Mouse (Mus musculus): ENCODE data around the gene Gm20388.

Gm20388 gene

DNA sequence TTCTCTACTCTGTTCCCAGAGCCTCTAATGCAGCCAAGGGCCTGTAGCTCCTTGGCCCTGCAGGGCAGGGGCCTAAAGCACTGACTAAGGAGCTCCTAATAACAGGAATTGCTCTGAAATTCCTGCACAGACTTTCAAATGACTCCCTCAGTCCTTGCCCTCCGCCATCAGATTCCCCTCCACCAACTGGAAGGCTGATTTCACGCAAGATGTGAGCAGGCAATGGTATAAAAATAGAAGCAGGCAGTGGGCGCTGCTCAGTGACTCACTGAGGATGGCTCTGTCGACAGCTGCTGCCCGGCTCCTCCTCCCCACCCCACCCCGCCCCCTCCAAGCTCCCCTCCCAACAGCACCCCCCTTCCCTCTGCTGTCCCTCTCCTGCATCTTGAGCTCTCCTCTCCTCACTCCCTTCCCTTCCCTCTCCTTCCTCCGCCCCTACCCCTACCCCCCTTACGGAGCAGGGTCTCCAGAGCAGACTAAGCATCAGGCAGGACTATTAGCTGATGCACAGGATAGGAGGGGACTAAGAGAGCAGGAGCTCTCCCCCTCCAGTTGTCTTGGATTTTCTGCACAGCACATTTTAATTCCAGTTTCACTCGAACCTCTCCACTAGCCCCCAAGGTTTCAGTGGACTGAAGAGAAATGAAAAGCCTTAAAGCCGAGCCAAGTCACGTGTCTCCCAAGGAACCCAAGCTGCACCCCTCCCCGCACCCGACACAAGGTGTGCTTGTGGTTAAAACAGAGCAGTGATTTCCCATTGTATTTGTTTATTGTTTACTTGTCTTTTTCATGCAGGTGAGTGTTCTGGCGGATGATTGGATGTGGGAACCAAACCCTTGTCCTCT lies 3974.3 kb downstream of the Gm20388 start:
- DNase-seq (ENCODE audit: low spot score in 2 of 2): peak; percentile 43 to 59

DNA sequence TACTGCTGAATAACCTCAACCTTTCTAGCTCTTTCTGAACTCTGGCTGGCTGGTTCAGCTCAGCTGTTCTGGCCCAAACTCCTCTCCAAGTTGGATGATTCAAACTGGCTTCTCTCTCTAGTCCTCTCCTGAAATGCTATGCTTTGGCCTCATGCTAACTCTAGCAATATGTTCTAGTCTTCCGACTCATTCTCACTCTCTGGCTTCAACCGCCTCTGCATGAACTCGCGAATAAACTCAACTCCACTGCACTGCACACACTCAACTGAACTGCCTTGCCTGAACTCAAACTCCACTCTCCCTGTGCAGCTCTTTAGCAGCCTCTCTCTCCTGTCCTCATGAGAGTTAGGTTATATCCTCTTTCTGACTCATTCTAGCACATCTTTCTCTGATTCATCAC lies 3976.5 kb downstream of the Gm20388 start:
- no peak for DNase-seq (ENCODE audit: low spot score in 2 of 2)

DNA sequence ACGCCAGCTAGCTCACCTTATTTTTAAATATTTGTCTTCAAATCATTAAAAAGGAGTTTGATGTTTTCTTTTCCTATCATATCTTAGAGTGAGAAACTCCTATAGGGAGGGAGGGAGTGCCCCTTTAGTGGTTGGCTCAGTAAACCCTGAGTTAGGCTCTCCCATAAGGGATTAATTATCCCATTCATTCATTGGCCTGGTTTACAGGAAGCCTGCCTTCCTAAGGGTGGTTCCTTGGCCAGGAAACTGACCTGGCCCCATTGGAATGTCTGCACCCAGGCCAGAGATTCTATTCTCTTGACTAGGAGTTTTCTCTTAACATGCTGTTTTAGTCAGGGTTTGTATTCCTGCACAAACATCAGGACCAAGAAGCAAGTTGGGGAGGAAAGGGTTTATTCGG lies 3977.3 kb downstream of the Gm20388 start:
- DNase-seq (ENCODE audit: low spot score in 2 of 2): no peak

DNA sequence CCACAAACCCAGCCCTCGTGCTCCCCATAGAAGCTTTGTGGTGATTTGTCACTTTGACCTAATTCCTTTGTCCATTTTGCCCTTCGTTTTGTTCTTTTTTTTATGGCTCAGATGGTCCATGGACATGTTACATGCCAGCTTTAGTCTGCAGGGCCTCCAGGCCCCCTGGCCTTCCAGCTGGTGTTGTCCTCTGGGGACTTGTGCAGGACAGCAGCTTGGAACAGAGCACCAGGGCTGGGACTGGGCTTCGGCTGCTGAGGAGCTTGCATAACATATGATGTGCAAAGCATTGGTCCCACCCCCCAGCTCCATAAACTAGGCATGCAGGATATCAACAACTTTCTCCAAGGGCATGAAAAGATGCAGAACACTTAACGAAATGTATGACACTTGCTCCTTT lies 3979.2 kb downstream of the Gm20388 start:
- no peak for DNase-seq (ENCODE audit: low spot score in 2 of 2)

DNA sequence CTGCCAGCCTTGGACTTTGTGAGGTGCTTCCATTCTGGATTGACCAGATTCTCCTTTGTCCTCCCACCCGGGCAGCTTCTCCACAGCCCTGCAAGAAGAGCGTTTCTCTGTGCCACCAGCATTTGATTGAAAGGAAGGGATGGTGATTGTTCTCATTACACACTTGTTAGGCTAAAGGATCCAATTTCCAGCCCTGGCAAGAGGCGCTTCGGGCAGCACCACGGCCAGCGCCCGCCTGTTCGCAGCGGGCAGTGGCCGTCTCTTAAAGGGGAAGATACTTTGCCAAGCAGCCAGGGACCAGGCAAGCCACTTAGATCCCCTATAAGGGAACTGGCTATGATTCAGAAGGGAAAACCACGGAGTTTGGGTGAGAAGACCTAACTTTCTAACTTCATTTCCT lies 3980.6 kb downstream of the Gm20388 start:
- DNase-seq (ENCODE audit: low spot score in 2 of 2): no peak

DNA sequence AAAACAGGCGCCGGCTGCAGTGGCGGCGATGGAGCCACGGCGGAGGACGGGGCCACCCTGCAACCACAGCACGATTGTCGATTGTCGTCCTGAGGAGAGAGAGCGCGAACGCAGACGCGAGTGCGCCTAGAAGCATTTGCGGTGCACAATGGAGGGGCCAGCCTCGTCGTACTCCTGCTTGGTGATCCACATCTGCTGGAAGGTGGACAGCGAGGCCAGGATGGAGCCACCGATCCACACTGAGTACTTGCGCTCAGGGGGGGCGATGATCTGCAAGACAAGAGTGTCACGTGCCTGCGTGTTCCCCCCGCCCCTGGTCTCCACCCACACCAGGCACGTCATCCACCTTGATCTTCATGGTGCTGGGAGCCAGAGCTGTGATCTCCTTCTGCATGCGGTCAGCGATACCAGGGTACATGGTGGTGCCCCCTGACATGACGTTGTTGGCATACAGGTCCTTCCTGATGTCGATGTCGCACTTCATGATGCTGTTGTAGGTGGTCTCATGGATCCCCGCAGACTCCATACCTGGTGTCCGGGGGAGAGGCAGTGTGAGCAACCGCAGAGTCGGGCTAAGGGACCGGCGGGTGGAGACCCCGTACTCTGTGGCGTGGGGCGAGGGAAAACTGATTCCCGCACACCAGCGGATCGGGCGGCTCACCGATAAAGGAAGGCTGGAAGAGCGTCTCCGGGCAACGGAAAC lies 3981.4 kb downstream of the Gm20388 start:
- DNase-seq (ENCODE audit: low spot score in 2 of 2): peak; percentile 64 to 77

DNA sequence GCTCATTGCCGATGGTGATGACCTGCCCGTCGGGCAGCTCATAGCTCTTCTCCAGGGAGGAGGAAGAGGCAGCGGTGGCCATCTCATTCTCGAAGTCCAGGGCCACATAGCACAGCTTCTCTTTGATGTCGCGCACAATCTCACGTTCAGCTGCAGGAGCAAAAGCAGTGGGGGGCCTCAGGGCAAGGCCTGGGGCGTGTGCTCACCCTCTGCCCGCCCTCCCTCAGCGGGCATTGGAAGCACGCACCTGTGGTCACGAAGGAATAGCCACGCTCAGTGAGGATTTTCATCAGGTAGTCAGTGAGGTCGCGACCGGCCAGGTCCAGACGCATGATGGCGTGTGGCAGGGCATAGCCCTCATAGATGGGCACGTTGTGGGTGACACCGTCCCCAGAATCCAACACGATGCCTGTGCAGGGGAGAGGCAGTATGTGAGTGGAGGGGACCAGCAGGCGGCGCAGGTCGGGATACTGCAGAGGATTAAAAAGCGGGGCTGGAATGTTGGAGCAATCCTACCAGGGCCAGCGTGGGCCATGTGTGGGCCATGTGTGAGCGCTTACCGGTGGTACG lies 3982.0 kb downstream of the Gm20388 start:
- no peak for DNase-seq (ENCODE audit: low spot score in 2 of 2)

DNA sequence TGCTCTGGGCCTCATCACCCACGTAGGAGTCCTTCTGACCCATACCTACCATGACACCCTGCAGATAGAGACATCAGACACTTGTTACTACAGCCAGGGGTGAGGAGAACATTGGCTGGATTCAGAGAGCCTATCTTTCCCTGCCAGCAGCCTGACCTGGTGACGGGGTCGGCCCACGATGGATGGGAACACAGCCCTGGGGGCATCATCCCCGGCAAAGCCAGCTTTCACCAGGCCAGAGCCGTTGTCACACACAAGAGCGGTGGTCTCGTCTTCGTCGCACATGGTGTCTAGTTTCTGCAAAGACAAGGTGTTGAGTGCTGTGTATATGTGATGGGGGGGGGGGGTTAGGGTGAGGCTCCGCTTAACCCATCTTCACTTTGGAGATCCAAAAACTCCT lies 3982.8 kb downstream of the Gm20388 start:
- DNase-seq (ENCODE audit: low spot score in 2 of 2): no peak

DNA sequence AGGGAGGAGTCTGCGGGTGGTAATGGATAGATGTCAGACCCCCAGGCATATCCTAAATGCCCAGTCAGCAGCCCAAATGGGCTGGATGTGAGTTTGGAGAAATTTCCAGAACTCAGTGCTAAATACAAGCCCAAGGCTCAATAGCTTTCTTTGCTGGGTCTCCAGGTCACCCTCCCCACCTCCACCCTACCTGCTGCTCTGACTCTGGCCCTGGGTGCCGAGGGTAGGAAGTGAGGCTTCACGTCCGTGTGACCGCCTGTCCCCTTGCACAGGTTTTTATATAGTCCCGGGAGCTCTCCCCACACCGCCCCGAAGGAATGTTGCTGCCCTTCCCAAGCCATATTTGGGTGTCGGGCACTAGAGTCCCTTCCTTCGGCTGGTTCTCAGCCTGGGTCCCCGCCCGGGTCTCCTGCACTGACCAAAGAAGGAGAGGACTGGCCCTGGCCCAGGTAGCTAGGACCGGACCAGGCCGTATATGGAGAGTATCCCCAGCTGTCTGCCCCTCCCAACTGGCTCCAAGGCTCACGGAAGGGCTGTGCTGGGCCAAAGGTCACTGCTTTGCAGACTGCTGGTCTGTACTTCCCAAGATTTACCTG lies 3984.0 kb downstream of the Gm20388 start, which contains the start of gene Acta1:
Gene Acta1, minus strand, starts transcription at position 250 of the 596 bp plus-strand sequence.
- DNase-seq (ENCODE audit: low spot score in 2 of 2): no peak

DNA sequence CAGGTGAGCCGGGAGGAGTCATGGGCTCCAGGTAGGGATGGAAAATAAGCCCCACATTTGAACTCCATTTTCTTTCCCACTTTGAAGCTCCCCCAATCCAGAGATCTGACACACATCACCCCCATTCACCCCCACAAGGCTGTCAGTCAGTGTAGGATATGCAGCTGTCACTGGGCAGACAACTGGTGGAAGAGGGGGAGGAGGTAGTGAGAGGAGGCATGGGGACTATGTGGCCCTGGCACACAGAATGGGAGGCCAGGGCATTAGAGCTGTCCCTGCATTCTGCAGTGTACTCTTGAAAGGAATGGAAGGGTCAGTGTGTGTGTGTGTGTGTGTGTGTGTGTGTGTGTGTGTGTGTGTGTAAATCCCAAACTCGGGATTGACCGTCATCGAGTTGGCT lies 3984.6 kb downstream of the Gm20388 start:
- DNase-seq (ENCODE audit: low spot score in 2 of 2): no peak

DNA sequence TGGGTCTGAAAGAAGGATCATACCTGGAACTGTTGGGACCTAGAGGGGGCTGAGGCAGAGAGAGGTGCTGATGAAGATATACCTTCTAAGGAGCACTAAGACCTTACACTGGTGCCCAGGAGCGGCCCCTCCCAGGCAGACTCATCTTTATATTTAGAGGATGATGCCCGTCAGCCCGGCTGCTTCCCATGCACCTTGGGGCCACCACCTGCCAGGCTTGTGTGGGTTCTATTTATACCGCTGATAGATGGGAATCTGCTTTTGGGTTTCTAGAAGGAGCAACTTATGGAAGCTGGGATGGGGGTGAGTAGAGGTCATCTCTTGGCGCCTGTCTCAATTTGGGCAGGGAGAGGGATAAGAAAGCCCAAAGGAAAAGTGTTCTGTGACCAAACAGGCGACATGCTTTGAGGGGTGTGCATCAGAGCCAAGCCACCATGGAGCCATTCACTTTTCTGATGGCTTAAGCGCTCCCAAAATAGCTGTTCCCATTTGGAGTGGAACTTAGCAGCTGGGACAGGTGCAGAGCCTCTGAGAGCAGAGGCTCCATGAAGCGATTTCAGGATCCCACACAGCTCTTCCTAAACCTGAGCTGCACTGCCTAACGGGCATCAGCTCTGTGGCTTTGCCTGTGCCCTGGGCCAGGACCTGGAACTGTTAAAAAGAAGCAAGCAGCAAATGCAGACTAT lies 3985.2 kb downstream of the Gm20388 start:
- DNase-seq (ENCODE audit: low spot score in 2 of 2): no peak

DNA sequence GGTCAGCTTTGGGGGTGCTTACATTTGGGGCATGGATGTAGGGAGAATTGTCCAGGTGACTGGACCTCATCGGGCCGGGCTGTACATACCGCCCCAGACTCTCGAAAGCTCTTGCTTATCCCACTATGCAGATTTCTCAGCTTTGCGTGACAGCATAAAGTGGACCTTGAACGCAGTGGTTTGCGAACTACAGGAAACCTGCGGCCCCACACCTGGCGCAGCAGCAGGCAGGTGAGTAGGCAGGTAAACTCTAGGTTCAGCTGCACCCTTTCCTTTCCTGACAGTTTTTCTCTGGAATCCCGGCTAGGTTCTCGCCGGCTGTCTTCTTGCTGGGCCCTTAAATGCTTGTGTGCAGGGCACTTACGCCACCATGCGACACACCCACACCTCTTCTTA lies 3985.7 kb downstream of the Gm20388 start:
- DNase-seq (ENCODE audit: low spot score in 2 of 2): no peak

DNA sequence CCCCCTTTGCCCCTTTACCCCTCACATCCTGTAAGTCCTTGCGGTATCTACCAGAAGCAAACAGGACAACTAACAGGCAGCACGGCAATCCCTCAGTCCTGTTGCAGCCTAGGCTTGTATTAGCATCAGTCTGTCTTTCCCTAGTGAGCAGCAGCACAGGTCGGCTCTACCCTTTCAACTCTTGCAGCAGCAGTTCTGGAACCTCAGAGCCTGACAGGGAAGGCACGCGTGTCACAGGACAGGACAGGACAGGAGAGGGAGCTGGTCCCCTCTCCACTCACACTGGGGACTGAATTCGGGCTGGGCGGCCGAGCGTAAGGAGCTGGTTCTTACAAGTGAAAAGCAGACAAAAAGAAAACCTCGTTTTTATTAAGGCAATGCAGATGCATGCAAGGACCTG lies 3986.1 kb downstream of the Gm20388 start:
- DNase-seq (ENCODE audit: low spot score in 2 of 2): no peak

DNA sequence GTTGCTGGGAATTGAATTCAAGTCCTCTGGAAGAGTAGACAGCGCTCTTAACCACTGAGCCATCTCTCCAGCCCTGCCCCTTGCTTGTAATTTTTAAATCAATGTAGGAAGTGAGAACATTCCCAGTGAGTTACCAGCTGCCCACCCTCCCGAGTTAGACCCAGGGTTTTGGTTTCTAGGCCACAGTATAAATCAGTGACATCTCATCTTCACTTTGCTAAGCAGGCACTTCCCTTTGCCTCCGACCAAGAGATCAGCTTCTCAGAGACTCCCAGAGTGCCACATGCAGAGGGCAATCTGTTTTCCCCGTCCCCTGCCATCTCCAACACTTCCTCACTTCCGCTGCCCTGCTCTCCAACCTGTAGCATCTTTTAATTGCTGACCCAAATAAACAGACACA lies 3987.9 kb downstream of the Gm20388 start:
- no peak for DNase-seq (ENCODE audit: low spot score in 2 of 2)

DNA sequence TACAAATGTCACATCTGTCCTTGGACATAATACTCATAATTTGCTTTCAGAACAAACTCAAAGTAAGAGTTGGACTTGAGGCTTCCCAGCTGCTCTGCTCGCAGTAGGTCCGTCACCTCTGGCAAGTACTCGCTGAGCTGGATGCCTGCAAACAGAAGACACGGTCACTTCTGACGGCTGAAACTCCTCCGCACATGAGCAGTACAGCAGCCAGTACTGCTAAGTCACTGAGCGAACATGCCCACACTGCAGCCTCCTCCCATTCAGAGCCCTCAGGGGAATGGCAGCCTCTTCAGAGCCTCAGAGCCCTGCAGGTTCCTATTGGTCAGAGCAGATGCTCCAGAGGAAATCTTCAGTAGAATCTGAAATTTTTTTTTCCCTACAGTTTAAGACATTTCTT lies 3988.7 kb downstream of the Gm20388 start:
- DNase-seq (ENCODE audit: low spot score in 2 of 2): no peak

DNA sequence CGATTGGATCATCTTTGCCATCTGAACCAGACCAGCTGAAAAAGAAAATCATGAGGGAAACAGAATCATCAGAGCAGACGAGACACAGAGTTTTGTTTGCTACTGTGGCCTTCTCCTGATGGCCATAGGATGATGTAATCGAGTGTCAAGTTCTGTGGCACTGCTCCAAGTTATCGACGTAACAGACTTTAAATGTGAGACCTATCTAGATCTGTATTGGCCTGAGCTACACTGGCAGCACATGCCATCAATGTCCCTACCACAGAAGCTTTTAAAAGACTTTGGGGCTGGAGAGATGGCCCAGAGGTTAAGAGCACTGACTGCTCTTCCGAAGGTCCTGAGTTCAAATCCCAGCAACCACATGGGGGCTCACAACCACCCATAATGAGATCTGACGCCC lies 3992.0 kb downstream of the Gm20388 start:
- no peak for DNase-seq (ENCODE audit: low spot score in 2 of 2)

DNA sequence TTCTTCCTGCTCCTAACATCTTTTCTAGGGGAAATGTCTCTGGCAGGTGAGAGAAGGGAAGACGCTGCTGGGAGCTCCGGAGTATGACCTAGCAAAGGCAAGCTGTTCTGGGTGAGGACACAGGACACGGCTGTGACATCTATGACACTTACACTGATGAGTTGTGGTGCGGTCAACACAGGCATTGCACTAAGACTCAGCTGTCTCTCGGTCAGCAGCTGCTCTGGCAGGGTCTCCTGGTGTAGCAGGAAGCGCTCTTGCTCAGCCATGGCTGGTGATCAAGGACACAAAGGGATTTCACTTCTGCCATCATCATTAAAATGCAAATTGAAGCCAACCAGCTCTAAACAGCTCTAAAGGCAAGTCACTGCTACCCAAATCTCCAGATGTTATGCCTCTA lies 3997.0 kb downstream of the Gm20388 start:
- no peak for DNase-seq (ENCODE audit: low spot score in 2 of 2)

DNA sequence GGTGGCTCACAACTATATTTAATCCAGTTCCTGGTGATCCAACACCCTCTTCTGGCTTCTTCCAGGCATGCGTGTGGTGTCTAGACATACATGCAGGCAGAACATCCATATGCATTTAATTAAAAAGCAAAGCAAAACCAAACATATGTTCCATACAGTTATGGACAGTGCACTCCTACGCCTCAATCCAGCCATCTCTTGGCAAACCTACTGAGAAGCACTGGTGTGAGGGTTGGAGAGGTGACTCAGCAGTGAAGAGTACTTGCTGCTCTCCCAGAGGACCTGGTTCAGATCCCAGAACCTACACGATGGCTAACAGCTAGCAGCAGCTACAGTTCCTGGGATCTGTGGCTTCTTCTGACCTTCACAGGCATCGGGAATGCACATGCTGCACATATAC lies 4001.6 kb downstream of the Gm20388 start:
- DNase-seq (ENCODE audit: low spot score in 2 of 2): no peak

DNA sequence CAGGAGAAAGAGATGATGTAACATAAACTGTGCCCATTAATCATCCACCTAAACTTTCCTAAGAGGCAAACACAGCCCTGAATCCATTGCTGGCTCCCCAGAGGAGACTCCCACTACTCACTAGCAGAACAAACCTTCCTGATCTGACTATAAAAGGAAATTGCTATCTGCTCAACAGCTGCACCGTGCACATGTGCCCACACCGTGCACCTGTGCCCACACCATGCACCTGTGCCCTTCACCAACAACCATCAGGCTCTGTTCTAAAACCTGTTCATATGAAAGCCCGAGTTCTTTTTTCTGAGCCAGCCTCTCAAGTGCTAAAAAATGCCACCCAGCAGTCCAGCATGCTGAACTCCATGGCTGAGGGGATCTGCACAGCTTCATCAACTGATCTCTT lies 4004.0 kb downstream of the Gm20388 start:
- no peak for DNase-seq (ENCODE audit: low spot score in 2 of 2)

DNA sequence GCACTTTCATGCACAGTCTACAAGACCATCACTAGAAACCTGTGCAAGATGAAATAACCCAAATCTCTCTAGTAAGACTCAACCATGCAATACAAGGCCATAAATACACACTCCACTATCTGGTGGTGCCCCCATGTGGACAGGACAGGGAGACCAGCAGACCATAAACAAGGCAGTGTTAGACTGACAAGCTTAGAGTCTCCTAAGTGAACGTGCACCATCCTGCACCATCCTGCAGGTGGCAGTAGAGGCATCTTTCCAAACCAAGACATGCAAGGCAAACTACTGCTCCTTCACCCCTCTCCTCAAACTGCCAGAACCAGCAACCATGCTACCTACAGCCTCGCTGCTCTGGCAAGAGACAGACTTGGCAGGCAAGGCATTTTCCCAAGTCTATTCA lies 4014.1 kb downstream of the Gm20388 start:
- peak; percentile 71 to 77 for DNase-seq (ENCODE audit: low spot score in 2 of 2)

DNA sequence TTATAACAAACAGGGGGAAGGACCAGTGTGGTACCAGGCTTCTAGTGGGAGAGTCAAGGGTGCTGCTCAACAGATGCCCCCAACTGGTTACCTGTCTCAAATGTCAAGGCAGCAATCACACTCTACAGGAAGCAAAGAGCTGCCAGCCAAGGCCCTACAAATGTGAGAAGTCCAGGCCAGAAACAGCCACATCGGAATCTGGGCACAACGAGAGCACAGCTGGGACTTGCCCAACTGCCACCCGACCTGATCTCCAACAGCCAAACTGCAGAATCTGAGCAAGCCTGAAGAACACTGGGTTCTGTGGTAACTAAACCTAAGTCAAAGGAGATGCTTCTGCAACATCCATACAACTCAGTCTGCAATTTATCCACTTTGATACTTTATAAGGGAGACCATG lies 4015.0 kb downstream of the Gm20388 start:
- no peak for DNase-seq (ENCODE audit: low spot score in 2 of 2)

DNA sequence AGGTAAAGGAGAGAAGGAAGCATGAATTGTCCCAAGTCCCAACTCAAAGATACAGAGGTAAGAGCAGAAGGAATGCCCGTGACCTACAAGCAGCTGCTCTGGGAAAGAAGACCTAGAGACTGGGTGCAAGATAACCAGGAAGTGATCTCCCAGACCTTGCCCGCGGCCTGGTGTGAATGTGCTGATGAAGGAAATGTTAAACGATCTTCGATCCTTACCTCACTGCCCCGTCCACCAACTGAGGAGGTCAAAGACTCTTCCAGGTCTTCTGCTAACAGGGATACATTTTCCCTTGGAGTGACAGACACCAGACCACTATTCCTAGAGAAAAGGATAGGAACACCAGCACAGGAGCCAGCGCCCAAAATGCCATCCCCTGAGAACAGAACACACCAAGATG lies 4018.4 kb downstream of the Gm20388 start:
- DNase-seq (ENCODE audit: low spot score in 2 of 2): no peak

Measured in frontal cortex, postnatal 25 days (tissue).